Mouse (Mus musculus) G1E (cell line): ENCODE results near the gene Cep57l1.
"Not testable (repeated sequence)": the region's sequence is repeated elsewhere in the genome, so short reads cannot be mapped to it uniquely, and the experiment has no call there.

Experiments
- CTCF ChIP-seq: IDR thresholded peaks from 2 replicates; pipeline ENCODE4 v1.5.1; 2012; ENCODE audit warnings: low read depth, low read length, inconsistent platforms, mixed read lengths
- GATA1 ChIP-seq: IDR thresholded peaks from 2 replicates; pipeline ENCODE4 v1.6.1; 2012; ENCODE audit warnings: borderline replicate concordance, low read length, inconsistent platforms, mixed read lengths
- GATA2 ChIP-seq: IDR thresholded peaks from 2 replicates; pipeline ENCODE4 v1.6.1; 2012; ENCODE audit warnings: low read depth, low read length, inconsistent platforms, borderline replicate concordance
- TAL1 ChIP-seq: conservative IDR thresholded peaks from 2 replicates; pipeline ENCODE4 v1.6.1; 2012; ENCODE audit warnings: low read depth, low read length, inconsistent platforms, mixed read lengths

DNA sequence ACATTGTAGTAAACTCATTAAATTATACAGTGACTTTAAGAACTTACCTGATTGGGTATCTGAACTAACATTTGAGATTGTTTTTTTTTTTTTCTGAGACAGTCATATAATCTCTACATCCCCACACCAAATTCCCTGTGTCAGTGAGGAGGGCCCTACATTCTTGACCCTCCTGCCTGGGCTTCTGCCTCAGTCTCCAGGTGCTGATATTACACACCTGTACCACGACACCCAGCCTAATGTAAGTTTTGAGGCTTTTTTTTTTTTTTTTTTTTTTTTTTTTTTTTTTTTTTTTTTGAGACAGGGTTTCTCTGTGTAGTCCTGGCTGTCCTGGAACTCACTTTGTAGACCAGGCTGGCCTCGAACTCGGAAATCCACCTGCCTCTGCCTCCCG is 13.6 kb upstream of the Cep57l1 start:
- TF ChIP-seq GATA1, CTCF, TAL1, GATA2: not testable (repeated sequence)
